Mouse (Mus musculus): ENCODE data around the gene Syvn1. TPM values are rescaled to one million over a fixed set of nuclear protein-coding genes. Genes with fewer than 3 reads are reported as not detected.

Gene Syvn1
- total RNA-seq, 2 experiments from 2014 or later = 45.4 to 49.5 TPM

DNA sequence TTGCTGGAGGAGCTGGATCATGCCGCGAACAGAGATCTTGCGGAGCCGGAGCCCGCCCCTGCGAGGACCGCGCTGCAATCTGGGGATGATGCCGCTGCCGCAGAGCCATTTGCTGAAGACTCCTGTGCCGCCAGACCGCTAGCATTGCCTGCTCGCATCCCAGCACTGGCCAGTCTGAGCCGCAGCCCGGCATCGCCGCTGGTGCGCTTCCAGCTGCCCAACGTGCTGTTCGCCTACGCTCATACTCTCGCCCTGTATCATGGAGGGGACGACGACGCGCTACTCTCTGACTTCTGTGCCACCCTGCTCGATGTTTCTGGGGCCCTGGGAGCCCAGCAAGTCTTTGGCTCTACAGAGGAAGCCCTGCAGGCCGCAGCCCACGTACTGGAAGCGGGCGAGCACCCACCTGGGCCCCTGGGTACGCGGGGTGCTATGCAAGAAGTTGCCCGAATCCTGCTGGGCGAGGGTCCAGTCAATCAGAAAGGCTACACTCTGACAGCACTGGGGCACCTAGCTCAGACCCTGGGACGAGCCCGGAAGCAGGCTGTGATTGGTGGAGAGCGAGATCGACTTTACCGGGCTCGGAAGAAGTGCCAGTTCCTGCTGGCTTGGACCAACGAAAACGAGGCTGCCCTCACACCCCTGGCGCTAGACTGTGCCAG, 15.4 kb downstream of the Syvn1 start:
- DNase-seq (ENCODE audit: low spot score in 2 of 2) = peak; percentile 44 to 53
- intact Hi-C loops (cut with DNase I) = loop anchor here (5.0 kb wide), 1 partner anchor 276 kb away; no protein-coding TSS in a partner anchor

DNA sequence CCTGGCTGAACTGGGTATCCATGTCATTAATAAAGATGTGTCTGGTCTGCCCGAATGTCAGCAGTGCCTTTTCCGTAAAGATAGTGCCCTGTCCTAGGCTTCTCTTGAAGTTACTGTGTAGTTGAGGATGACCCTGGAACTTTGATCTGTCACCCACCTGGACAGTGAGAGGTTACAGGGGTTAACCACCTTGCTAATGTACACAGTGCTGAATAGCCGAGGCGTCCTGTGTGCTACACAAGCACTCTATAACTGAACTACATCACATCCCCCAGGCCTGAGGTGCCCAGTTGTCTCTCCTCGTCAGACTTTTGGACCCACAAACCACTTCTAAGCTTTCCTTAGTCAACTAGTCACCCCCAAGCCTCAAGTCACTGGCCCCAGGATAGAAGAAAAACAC, 16.0 kb downstream of the Syvn1 start:
- intact Hi-C loops (cut with DNase I) = loop anchor here (5.0 kb wide), 1 partner anchor 275 kb away; no protein-coding TSS in a partner anchor
- no peak for DNase-seq (ENCODE audit: low spot score in 2 of 2)

DNA sequence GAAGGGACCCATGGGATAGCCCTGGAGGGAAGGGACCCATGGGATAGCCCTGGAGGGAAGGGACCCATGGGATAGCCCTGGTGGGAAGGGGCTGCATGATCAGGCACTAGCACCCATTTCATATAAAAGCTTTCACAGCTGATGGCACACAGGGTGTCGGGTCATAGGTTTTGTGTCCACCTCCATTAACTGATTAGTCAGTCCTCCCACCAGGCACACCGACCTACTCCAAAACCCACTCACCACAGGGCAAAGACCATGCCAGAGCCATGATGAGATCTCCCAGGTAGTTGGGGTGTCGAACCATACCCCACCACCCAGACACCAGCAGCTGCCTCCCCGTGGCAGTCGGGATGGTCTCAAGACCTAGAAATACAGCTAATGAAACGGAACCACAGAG, 16.7 kb downstream of the Syvn1 start:
- intact Hi-C loops (cut with DNase I) = loop anchor here (5.0 kb wide), 1 partner anchor 274 kb away; no protein-coding TSS in a partner anchor
- no peak for DNase-seq (ENCODE audit: low spot score in 2 of 2)

DNA sequence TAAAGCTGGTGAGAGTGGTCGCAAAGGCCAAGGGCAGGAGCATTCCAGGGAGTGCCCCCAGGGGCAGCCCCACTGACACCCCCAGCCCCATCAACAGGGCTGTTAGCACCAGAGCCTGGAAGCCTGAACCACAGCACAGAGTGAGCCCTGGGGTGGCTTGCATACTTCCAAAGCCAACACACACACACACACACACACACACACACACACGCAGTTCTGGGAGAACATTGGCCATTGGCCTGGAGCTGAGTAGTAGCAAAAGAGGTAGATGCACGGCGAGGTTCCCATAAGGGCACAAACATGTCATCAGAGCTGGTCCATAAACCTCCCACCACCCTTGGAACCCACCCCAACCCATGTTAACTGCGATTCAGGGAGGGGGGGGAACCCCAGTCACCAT, 20.2 kb downstream of the Syvn1 start:
- no peak for DNase-seq (ENCODE audit: low spot score in 2 of 2)
- intact Hi-C loops (cut with DNase I) = loop anchor here (5.0 kb wide), 1 partner anchor 51 kb away; the partner anchor contains the start of gene Sac3d1

DNA sequence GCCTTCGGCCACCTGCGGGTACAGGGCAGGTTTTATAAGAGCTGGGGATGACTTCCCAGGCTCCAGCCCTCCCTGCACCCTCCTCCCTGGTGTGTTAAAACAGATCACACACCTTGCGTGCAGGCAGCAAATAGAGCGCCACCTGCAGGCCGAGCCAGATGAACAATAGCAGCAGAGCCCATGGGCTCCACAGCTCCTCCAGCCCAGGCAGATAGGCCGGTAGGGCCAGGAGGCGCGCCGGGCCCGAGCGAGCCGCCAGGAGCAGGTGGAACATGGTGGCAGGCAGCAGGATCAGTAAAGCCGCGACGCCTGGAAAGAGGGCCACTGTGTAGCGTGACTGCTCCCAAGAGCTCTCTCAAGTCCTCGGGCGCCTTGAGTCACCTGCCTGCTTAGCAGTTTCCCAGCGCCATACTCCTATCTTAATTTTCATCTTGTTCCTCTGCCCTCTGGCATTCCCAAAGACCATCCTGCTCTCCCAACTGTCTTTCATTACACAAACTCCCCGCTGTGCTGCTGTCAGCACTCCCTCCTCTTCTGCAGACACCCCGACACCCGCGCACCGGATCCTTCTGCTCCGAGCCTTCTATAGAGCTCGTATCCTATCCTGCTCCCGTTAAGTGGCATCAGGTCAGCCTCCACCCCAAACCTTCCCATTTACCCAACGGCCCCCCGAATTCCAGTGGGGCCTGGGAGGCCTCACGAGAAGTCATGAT, 20.8 kb downstream of the Syvn1 start:
- DNase-seq (ENCODE audit: low spot score in 2 of 2) = peak; percentile 83 to 87
- intact Hi-C loops (cut with DNase I) = loop anchor here (5.0 kb wide), 1 partner anchor 50 kb away; the partner anchor contains the start of gene Sac3d1

DNA sequence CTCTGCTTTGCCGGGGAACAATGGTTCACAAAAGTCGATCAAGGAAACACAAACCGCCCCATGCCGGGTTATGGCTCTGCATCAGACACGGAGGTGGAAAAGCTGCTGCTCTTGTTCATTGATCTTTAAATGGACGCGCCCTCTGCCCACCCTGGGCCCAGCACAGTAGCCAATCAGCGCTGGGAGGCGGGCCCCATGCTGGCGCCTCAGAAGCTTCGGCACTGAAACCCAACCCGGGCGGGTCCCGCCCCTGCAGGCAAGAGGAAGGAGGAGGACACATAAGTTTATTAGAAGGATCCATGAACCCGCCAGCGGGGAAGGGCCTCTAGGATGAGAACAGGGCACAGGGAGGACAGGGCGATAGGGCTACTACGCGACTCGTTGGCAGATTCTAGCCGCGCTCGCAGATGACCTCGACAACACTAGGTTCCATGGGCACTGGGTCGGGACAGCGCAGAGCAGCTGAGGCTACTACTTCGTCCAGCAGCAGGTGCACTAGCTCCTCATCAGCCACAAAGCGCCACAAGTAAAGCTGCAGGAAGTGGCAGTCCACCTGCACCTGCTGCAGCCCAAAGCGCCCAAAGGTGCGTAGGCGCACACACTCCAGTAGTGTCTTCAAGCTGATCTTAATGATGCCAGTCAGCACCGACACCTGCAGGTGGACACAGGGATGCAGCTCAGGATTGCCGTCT, 21.5 kb downstream of the Syvn1 start, which contains the start of gene Tm7sf2:
TSS of gene Tm7sf2 (minus strand) at position 650 of the 692 bp plus-strand sequence.
- intact Hi-C loops (cut with DNase I) = loop anchor here (5.0 kb wide), 1 partner anchor 49 kb away; the partner anchor contains the start of gene Sac3d1
- DNase-seq (ENCODE audit: low spot score in 2 of 2) = peak; percentile 82 to 91

DNA sequence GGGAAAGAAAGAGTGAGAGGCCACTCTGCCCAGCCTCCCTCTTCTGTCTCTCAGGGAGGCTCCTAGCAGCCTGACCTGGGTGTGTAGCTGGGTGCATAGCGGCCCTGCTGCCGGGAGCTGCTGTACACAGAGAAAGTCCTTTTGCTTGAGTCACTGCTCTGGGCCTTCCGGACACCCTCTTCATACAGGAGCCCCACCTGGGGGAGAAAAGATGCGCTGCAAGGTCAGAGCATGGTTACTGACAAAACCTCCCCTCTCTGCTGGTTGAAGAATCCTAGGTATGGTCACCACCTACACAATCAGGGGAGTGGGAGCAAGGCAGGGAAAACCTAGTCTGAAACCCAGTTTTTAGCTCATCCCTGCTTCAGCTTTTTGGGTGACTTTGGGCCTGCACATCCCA, 22.6 kb downstream of the Syvn1 start:
- DNase-seq (ENCODE audit: low spot score in 2 of 2) = no peak
- intact Hi-C loops (cut with DNase I) = loop anchor here (5.0 kb wide), 1 partner anchor 48 kb away; the partner anchor contains the start of gene Sac3d1

DNA sequence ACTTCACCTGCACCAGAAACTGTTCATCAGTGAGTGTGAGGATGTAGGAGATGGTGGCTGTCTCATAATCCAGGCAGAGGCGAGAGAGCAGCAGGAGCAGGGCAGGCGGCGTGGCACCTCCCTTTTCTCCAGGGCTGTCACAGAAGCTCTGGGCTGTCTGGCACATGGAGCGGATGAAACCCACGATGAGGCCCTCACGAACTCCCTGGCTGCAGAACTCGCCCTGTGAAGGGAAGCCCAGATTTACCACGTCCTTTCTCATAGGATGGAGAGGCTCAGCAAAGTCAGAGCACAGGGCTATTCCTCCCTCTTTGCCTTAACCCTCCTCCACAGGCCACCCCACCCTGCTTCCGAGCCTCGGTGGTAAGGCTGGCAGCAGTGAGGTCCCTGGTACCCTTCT, 23.5 kb downstream of the Syvn1 start:
- intact Hi-C loops (cut with DNase I) = loop anchor here (5.0 kb wide), 1 partner anchor 47 kb away; the partner anchor contains the start of gene Sac3d1
- DNase-seq (ENCODE audit: low spot score in 2 of 2) = no peak

DNA sequence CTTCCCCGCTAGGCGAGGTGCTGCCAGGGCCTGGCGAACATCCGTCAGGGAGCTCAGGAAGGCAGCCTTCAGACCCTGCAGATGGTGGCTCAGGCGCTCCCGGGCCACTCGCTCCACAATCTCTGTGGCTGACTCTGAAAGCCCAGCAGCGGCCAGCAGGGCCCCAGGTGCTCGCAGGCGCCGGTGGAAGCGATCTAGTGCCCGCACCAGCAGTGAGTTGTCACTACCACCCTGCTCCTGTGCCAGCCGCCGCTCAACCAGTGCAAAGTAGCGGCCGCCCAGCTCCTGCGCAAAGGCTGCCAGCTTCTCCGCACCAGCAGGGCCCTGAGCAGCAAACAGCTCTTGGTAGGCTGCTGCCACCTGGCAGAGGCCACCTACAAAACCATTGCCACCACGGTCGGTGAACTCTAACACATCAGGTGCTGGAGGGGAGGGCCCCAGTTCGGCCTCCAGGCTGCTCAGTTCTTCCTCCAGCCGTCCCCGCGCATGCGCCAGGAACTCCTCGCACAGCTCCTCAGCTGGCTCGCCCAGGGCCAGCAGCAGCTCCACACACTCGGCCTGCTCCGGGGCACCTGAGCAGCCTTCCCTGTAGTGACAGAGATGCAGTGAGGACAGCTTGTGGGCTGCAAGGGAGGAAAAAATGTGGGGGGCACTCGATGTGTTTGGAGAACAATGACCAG, 24.3 kb downstream of the Syvn1 start:
- intact Hi-C loops (cut with DNase I) = no loop called here
- no peak for DNase-seq (ENCODE audit: low spot score in 2 of 2)

DNA sequence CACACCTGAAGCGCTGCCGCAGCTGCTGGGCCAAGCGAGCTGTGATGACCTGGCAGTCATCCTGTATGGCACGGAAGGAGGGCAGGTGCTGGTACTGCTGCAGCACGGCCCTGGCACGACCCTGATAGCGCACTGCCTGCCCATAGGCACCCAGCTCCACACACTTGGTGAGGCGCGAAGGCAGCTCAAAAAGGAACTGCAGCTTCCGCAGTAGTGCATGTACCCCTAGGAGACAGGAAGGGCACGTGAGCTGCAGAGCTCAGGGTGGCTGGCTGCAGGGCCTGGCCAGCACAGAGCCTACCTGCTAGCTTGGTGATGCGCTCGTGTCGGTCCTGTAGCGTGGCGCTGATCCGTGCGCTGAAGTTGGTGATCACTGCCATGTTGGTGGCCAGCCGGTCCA, 24.9 kb downstream of the Syvn1 start:
- no peak for DNase-seq (ENCODE audit: low spot score in 2 of 2)
- intact Hi-C loops (cut with DNase I) = no loop called here

DNA sequence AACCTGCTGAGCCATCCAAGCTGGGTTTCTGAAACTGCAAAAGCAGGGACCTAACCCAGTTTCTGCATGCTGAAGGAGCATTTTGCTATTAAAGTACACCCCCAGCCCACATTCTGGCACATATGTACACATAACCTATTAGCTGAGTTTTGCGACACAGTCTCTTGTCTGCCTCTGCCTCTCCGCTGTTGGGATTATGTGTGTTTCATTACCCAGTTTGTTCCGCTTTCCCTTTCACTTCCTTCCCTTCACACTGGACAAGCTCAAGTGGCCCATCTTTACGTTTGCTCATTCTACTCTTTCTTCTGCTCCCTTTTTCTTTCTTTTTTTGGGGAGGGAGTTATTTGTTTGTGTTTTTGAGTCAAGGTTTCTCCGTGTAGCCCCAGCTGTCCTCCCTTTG, 27.5 kb downstream of the Syvn1 start:
- no peak for DNase-seq (ENCODE audit: low spot score in 2 of 2)
- intact Hi-C loops (cut with DNase I) = no loop called here

DNA sequence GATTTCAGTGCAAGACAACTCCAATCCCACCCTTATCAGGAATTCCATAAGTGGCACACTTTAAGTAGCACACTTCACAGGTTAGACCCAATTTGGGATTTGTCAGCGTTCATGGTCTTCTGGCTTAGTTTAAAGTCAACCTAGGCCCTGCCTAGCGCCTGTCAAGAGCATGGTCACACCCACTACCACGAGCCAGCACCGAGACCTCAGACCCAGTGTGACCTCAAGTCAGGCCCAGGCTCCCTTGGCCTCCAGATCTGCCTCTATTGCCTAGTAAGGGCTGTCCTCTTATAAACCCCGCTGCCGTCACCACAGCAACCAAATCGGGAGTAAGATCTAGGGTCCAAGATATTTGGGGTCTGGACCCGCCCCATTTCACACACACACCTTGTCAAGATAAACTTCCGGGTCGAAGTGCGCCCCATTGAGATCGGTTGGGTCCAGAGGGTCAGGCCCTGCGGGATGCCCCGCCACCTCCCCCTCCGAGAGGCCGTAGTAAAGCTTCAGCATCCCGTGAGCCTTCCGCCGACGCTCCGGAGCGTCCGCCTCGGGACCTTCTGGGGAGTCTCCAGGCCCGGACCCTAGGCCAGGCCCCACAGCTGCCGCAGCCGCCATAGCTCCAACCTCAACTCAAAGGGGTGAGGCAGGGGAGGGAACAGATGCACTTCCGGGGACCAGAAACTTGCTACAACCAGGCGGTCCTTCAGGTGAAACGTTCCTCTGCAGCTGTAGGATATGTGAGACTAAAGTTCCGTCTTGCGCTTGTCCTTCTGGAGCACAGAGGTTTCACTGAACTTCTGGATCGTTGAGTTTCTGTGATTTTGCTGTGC, 30.4 kb downstream of the Syvn1 start, which contains the start of gene Vps51:
TSS of gene Vps51 (minus strand) at position 668 of the 830 bp plus-strand sequence.
- intact Hi-C loops (cut with DNase I) = no loop called here
- DNase-seq (ENCODE audit: low spot score in 2 of 2) = peak; percentile 87 to 94

DNA sequence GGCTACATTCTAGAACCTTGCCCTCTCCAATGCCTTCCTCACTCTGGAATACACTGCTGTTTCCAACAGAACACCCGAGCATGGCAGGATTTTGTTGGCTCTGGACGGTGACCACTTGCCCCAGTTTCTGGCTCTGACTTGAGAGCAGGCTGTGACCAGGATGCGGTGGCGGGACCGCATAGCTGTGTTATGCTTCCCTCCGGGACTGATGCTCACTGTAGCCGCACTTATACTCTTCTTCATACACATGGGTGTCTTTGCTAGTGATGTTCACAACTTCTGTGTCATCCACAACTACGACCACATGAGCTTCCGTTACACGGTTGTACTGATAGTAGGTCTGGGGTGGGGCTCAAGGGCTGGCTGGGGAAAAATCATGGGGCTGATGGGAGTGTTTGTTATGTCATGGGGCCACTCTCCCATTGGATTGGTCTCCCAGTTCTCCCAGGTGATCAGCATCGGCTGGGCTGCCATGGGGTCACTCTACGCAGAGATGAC, 33.7 kb downstream of the Syvn1 start, which contains the start of gene Tmem262:
TSS of gene Tmem262 (plus strand) at position 51 of the 498 bp plus-strand sequence.
- intact Hi-C loops (cut with DNase I) = no loop called here

DNA sequence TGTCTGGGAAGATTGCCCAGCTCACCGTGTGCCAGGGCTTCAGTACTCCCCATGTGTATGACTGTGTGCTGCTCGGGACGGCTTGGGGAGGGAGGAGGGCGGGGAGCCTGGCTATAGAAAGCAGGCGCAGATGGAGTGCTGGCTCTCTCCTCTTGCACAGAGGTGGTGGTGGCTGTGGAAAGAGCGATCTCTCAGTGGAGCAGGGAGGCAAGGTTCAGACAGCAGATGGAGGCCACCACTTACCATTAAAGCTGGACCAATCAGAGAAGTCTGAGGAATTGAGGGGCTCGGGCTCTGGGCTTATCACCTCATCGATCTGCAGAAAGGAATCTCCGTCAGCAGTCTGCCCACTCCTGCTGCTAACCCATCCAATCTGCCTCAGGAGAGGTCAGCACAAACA, 35.8 kb downstream of the Syvn1 start, which contains the start of gene Gm28374:
TSS of gene Gm28374 (minus strand) at position 101 of the 400 bp plus-strand sequence.
- intact Hi-C loops (cut with DNase I) = no loop called here
- no peak for DNase-seq (ENCODE audit: low spot score in 2 of 2)

More for the DNA sequence above, 33.7 kb downstream of the Syvn1 start, which contains the start of gene Tmem262:
- DNase-seq (ENCODE audit: low spot score in 2 of 2) = no peak

DNA sequence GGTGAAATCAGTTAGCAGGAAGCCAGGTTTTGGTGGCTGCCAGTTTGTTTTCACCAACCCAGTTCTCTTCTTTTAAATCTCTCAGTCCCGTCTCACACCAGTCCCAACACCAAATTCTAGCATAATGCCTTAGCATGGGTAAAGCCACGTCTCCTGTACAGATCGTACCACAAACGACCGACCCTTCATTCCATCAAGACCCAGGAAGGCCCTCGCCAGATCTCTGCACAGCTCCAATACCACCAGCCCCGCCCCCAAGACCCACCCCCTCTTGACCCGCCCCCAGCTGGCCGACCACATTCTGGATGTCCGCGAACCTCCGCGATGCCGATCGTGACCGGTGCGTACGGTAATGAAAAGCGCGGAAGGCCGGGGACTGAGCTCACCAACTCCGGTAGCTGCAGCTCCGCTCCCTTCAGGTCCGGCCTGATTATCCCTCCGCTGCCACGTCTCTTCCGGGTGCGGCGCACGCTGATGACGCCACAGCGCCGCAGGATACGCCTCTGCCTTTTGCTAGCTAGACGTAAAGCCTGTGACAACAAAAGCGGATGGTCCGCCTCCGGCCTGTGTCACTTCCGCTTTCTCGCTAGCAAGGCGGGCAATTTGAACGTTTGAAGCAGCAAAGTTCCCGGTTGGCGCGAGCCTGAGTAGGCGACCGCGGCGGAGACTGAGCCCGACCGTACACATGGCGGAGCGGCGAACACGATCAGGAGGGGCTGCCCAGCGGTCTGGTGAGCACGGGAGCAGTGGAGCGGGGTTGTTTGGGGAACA, 38.3 kb downstream of the Syvn1 start, which contains the start of the genes Zfpl1 and Cdca5:
TSS of gene Zfpl1 (minus strand) at position 479 of the 771 bp plus-strand sequence.
TSS of gene Cdca5 (plus strand) at position 506 of the 771 bp plus-strand sequence.
- DNase-seq (ENCODE audit: low spot score in 2 of 2) = peak; percentile 97 to 98
- intact Hi-C loops (cut with DNase I) = loop anchor here (1.0 to 2.0 kb wide), 2 partner anchors 28 to 34 kb away; partner anchors contain the start of genes Fau, Mrpl49 and Sac3d1

DNA sequence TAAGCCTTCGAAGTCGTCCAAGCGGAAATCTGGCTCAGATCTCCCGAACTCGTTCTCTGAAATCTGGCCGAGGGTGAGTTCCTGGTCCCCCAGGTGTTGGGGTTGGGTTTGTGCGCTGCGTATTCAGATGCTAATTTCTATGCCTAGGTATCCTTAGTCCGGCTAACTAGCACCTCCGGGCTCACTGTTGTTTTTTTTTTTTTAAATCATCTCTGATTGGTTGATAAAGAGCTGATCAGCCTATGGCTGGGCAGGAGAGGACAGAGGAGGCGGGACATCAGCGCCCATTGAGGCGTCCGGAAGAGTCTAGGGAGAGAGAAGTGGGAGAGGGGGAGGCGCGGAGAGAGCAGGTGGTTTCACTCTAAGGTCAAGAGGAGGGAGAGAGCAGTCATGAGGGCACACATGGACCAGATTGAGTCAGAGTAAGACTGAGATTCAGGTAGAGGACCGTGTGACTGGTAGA, 39.1 kb downstream of the Syvn1 start:
- DNase-seq (ENCODE audit: low spot score in 2 of 2) = no peak
- intact Hi-C loops (cut with DNase I) = loop anchor here (1.0 to 2.0 kb wide), 2 partner anchors 29 to 33 kb away; partner anchors contain the start of genes Fau, Mrpl49 and Sac3d1

DNA sequence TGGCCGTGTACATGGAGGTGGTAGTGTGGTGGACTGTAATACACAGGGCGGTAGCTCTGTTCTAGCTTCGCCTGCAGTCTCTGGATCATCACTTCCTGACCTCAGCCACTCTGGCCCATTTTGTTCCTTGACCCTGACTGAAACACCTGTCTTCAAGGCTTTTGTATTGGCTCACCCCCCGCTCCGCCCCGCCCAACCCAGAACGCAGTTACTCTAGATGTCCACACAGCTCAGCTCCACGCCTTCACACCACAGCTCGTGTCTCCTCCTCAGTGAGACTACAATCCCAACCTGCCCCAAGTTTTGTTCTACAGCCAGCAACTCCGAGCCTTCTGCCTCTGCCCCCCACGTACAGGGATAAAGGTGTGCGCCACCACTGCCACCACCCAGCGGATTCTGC, 42.5 kb downstream of the Syvn1 start:
- intact Hi-C loops (cut with DNase I) = no loop called here
- DNase-seq (ENCODE audit: low spot score in 2 of 2) = no peak

Measured in left cerebral cortex, postnatal 25 days (tissue).